Mouse (Mus musculus) midbrain, embryonic 16.5 days (tissue): ENCODE results near the gene Arid3b. TPM values are rescaled to one million over a fixed set of nuclear protein-coding genes. Genes with fewer than 3 reads are reported as not detected.

Experiments
- ATAC-seq: fragments of 200-750 bp; cut with Nextera tagmentation; 2 replicates; pipeline ENCODE4 v1.8.0; 2017; ENCODE audit warnings: moderate TSS enrichment
- H3K27ac ChIP-seq: fragments of 300-500 bp; sonication (generic); 2 replicates; pipeline ENCODE4 v1.5.1; 2014; ENCODE audit warnings: mild to moderate bottlenecking, low read length, mixed read lengths
- H3K27me3 ChIP-seq: fragments of 300-500 bp; sonication (generic); 2 replicates; pipeline ENCODE4 v1.6.1; 2014; ENCODE audit warnings: low read depth, low read length, mixed read lengths; ENCODE audit not compliant: control insufficient read depth, insufficient read depth
- H3K36me3 ChIP-seq: fragments of 300-500 bp; sonication (generic); 2 replicates; pipeline ENCODE4 v1.6.1; 2014; ENCODE audit warnings: mild to moderate bottlenecking, low read length, moderate library complexity, mixed read lengths; ENCODE audit not compliant: control insufficient read depth, insufficient read depth
- H3K4me1 ChIP-seq: fragments of 300-500 bp; sonication (generic); 2 replicates; pipeline ENCODE4 v1.6.1; 2014; ENCODE audit warnings: mild to moderate bottlenecking, low read length, mixed read lengths; ENCODE audit not compliant: control insufficient read depth, insufficient read depth
- H3K4me2 ChIP-seq: fragments of 300-500 bp; sonication (generic); 2 replicates; pipeline ENCODE4 v1.6.1; 2014; ENCODE audit warnings: mild to moderate bottlenecking, low read length, mixed read lengths
- H3K4me3 ChIP-seq: fragments of 300-500 bp; sonication (generic); 2 replicates; pipeline ENCODE4 v1.5.1; 2014; ENCODE audit warnings: low read depth, mild to moderate bottlenecking, low read length, moderate library complexity, mixed read lengths
- H3K9ac ChIP-seq: fragments of 300-500 bp; sonication (generic); 2 replicates; pipeline ENCODE4 v1.6.1; 2014; ENCODE audit warnings: low read depth, low read length, mixed read lengths
- H3K9me3 ChIP-seq: fragments of 300-500 bp; sonication (generic); replicated peaks from 2 replicates; pipeline ENCODE4 v1.6.1; 2014; ENCODE audit warnings: mild to moderate bottlenecking, low read length, mixed read lengths; ENCODE audit not compliant: control insufficient read depth, poor library complexity, severe bottlenecking
- WGBS: fragments of 180-500 bp; shearing (Covaris S2); extraction: QIAGEN DNeasy Blood & Tissue Kit; methylation state at CpG from one replicate; pipeline ENCODE4 v1.1.7; 2014; 5-methylcytosine and 5-hydroxymethylcytosine counted together
- polyA plus RNA-seq: library from polyadenylated mRNA; unstranded; fragments of >200 nt; fragmentation: Nextera tagmentation; extraction: Ambion mirVana; gene quantifications from 2 replicates; pipeline ENCODE4 v1.2.1, GENCODE M21; 2015

The Arid3b gene
- polyA plus RNA-seq, 1 experiment from 2014 or later = 6.6 TPM

- Histone ChIP-seq H3K4me1 (peaks cover 20% of the 10 kb centered on the region; the same call in 1 of the 2 replicates), H3K4me3 (no peak overlapping the region), H3K9me3 (no peaks in the 10 kb centered on the region), H3K36me3 (no peaks in the 10 kb centered on the region), H3K4me2 (no peak overlapping the region), H3K27ac (no peak overlapping the region), H3K27me3 (no peaks in the 10 kb centered on the region), H3K9ac (no peak overlapping the region)
- no peak for ATAC-seq
- 79% methylated on average over 10 of the region's 10 CpGs for WGBS
These were observed 31.4 kb downstream of the Arid3b start for GRCm38 (mm10) chr9:57805087-57805737.

GRCm38 (mm10) chr9:57803839-57804238 is 32.8 kb downstream of the Arid3b start:
- peaks cover 14% of the 10 kb centered on the region; the same call in 1 of the 2 replicates for H3K4me1 ChIP-seq
- no peaks in the 10 kb centered on the region for H3K27me3 ChIP-seq
- peak overlapping the region; percentile 24; the same call in 1 of the 2 replicates for H3K27ac ChIP-seq
- H3K36me3 ChIP-seq = no peaks in the 10 kb centered on the region
- H3K9me3 ChIP-seq = no peaks in the 10 kb centered on the region
- 26% methylated on average over 4 of the region's 4 CpGs for WGBS
- no peak overlapping the region for H3K4me2 ChIP-seq
- no peak overlapping the region for H3K9ac ChIP-seq
- ATAC-seq = no peak
- H3K4me3 ChIP-seq = no peak overlapping the region

- Histone ChIP-seq H3K4me2 (no peak overlapping the region), H3K36me3 (no peaks in the 10 kb centered on the region), H3K4me1 (peaks cover 12% of the 10 kb centered on the region; the same call in 1 of the 2 replicates), H3K9me3 (no peaks in the 10 kb centered on the region), H3K27ac (no peak overlapping the region), H3K27me3 (no peaks in the 10 kb centered on the region), H3K9ac (no peak overlapping the region; the same call in 1 of the 2 replicates), H3K4me3 (no peak overlapping the region)
- no peak for ATAC-seq
- 32% methylated on average over 3 of the region's 3 CpGs for WGBS
These were observed 33.5 kb downstream of the Arid3b start for GRCm38 (mm10) chr9:57803047-57803446.

GRCm38 (mm10) chr9:57800325-57800975 is 36.1 kb downstream of the Arid3b start:
- Histone ChIP-seq H3K27ac (no peak overlapping the region), H3K4me2 (no peak overlapping the region), H3K36me3 (peaks cover 13% of the 10 kb centered on the region), H3K27me3 (no peaks in the 10 kb centered on the region), H3K9me3 (no peaks in the 10 kb centered on the region), H3K9ac (no peak overlapping the region), H3K4me3 (no peak overlapping the region), H3K4me1 (peaks cover 12% of the 10 kb centered on the region; the same call in 1 of the 2 replicates)
- ATAC-seq = no peak
- WGBS = 92% methylated on average over 9 of the region's 9 CpGs

GRCm38 (mm10) chr9:57798725-57799253 is 37.8 kb downstream of the Arid3b start:
- H3K9me3 ChIP-seq = no peaks in the 10 kb centered on the region
- H3K4me1 ChIP-seq = peaks cover 11% of the 10 kb centered on the region; the same call in 1 of the 2 replicates
- H3K27ac ChIP-seq = no peak overlapping the region
- ATAC-seq = no peak
- no peak overlapping the region for H3K9ac ChIP-seq
- no peaks in the 10 kb centered on the region for H3K27me3 ChIP-seq
- WGBS = 18% methylated on average over 10 of the region's 10 CpGs
- no peak overlapping the region for H3K4me2 ChIP-seq
- H3K4me3 ChIP-seq = no peak overlapping the region
- peaks cover 21% of the 10 kb centered on the region for H3K36me3 ChIP-seq

- Histone ChIP-seq H3K27ac (no peak overlapping the region), H3K36me3 (peaks cover 27% of the 10 kb centered on the region), H3K9me3 (no peaks in the 10 kb centered on the region), H3K9ac (no peak overlapping the region), H3K4me3 (no peak overlapping the region), H3K4me2 (no peak overlapping the region), H3K4me1 (peaks cover 5% of the 10 kb centered on the region; the same call in 1 of the 2 replicates), H3K27me3 (no peaks in the 10 kb centered on the region)
- 97% methylated on average over 8 of the region's 8 CpGs for WGBS
- no peak for ATAC-seq
These were observed 39.1 kb downstream of the Arid3b start for GRCm38 (mm10) chr9:57797456-57797855.

- Histone ChIP-seq H3K9me3 (no peaks in the 10 kb centered on the region), H3K27ac (no peak overlapping the region), H3K36me3 (peaks cover 12% of the 10 kb centered on the region), H3K9ac (no peak overlapping the region), H3K4me3 (no peak overlapping the region), H3K4me1 (no peaks in the 10 kb centered on the region), H3K4me2 (no peak overlapping the region), H3K27me3 (no peaks in the 10 kb centered on the region)
- ATAC-seq = no peak
- 89% methylated on average over 3 of the region's 3 CpGs for WGBS
These were observed 46.9 kb downstream of the Arid3b start for GRCm38 (mm10) chr9:57789733-57790132.

- Histone ChIP-seq H3K9me3 (no peaks in the 10 kb centered on the region), H3K4me2 (no peak overlapping the region), H3K36me3 (no peaks in the 10 kb centered on the region), H3K4me3 (no peak overlapping the region), H3K9ac (no peak overlapping the region), H3K27me3 (no peaks in the 10 kb centered on the region), H3K4me1 (no peaks in the 10 kb centered on the region), H3K27ac (no peak overlapping the region)
- 95% methylated on average over 3 of the region's 3 CpGs for WGBS
- no peak for ATAC-seq
These were observed 53.9 kb downstream of the Arid3b start for GRCm38 (mm10) chr9:57782656-57783055.

- no peak for ATAC-seq
- Histone ChIP-seq H3K27ac (no peak overlapping the region), H3K27me3 (no peaks in the 10 kb centered on the region), H3K4me3 (no peak overlapping the region), H3K36me3 (no peaks in the 10 kb centered on the region), H3K4me2 (no peak overlapping the region), H3K4me1 (no peaks in the 10 kb centered on the region), H3K9ac (no peak overlapping the region), H3K9me3 (no peaks in the 10 kb centered on the region)
- WGBS = 42% methylated on average over 4 of the region's 4 CpGs
These were observed 60.9 kb downstream of the Arid3b start for GRCm38 (mm10) chr9:57775736-57776135.
